Mouse (Mus musculus) common myeloid progenitor, adult 5-6 weeks (primary cell): ENCODE results near the gene Olfr457. TPM values are rescaled to one million over a fixed set of nuclear protein-coding genes. Genes with fewer than 3 reads are reported as not detected.
"Not testable (repeated sequence)": the region's sequence is repeated elsewhere in the genome, so short reads cannot be mapped to it uniquely, and the experiment has no call there.

Experiments
- ATAC-seq: replicated peaks from 2 replicates; pipeline ENCODE4 v1.8.0; 2016; ENCODE audit warnings: low read depth, mild to moderate bottlenecking, moderate TSS enrichment, inconsistent platforms; ENCODE audit not compliant: poor library complexity, severe bottlenecking
- total RNA-seq: library from RNA; stranded (forward); fragments of 200-1000, 187-1606 nt; gene quantifications from 2 replicates; pipeline ENCODE4 v1.2.3, GENCODE M21; 2017

Olfr457 gene
- total RNA-seq, result not detected in 2 replicates

DNA sequence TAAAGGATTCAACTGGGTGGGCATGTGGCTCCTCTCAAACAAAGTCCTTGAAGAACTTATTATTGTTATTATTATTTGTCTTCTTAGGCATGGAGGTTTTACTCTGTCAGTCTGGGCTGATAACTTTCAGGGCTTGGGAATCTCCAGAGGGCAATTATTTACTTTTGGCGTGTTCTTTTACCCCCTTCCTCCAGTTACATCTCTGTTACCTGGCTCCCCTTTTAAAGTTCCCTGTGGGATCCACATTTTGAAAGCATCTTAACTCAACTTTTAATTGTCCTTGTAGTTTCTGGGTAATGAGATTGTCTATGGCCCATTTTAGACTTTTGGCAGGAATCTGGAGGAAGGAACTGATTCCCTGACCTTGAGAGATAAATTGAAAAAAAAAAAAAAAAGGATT, at the start of gene Olfr457:
Olfr457 (minus strand) TSS at position 101 of the 400 bp plus-strand sequence.
- no peak for ATAC-seq

DNA sequence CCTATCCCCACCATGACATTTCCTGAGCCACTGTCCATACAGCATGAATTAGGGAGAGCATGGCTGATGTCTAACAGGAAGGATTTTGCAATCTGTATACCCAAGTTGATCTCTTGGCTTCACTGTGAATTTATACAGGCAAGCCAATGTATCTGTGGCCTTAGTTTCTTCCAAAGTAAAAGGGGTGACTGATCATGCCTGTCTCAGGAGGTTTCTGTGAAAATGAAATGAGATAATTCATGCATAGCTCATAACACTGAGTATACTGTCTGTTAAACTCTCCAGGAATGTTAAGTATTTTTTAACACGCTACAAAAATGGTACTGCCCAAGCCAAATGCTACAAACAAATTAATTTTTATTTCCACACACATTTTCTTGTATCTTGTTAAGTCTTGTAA, 37.3 kb upstream of the Olfr457 start:
- ATAC-seq, result no peak

DNA sequence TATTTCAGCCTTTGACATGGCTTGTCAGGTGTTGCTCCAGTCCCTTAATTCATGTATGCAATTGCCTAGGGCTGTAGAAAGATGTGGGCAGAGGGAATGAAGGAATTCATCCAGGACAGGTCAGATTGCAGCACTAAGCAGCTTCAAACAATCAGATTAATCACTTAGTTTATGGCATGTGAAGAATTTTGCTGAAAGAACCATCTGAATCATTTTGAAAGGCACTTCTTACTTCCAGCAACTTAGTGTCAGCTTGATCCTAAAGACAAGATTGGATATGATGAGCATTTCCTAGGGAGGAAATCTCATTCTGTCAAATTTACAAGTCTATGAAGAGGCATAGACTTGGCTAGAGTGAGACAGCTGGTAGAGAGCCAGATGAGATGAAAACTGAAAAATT, 33.2 kb upstream of the Olfr457 start:
- ATAC-seq, result no peak

DNA sequence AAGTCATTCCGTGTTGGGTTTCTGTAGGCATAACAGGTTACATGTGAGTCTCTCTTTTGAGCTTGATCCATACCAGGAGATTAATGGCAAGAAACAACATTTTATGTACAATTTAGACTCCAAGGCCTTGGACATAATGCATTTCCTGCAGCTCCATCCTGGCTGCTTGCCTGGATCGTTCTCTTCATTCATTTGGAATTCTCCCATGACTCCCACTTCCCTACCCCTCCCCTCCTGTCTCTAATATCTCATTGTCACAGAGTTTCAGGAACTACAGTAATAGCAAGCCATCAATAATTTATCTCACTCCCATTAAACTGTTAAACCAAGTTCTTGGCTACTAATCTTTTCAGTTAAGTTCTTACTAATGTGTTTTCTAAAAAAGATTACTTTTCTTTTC, 27.3 kb upstream of the Olfr457 start:
- ATAC-seq, result no peak

DNA sequence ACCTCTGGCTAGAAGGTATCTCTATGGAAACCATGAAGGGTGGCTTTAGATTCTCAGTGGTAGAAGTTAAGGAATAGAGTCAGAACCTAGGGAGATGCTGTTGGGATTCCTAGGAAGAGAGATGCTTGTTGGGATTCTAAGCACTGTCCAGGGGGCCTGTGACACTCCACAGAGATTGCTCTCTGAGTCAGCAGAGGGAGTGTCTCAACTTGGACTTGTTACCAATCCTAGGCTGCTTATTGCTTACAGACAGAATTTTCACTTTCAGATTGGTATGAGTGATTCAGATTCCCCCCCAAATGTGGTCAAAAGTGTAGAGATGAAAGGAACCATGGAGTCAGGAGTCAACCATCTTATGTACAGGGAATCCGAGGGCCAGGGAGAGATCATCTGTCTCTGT, 13.6 kb upstream of the Olfr457 start:
- ATAC-seq, result no peak

DNA sequence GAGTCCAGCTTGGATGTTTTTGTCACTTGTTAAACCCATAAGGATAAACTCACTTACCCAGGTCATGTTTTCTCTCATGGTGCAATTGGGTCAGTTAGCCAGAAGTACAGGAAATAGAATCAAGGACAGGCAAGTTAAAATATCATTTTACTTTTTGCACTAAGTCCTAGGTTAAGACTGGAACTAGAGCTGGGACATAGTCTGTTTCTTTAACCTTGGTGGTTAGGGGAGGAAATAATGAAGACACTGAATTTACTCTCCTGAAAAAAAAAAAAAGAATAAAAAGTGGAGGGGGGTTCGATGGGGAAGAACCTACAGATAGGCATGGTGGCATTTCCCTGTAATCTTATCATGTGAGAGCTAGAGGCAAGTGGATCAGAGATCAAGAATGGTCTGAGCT, 11.0 kb upstream of the Olfr457 start, which contains the start of gene Olfr456:
Olfr456 (minus strand) TSS at position 101 of the 400 bp plus-strand sequence.
- ATAC-seq, result no peak

DNA sequence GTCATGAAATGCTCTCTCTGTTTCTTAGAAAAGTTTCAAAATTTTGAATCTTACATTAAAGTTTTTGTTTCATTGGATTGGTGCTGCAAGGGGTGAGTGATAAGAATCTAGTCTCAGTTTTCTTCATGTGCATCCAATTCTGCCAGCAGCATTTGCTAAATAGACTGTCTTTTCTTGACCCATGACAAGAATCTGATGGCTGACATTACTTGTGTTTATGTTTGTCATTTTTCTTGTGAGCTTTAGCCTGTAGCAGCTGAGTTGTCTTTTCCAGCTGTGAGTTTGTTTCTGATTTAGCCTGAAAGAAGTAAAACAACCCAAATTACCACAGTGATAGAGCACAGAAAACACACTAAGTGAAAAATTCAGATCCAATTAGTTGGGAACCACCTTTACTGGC, 8.5 kb upstream of the Olfr457 start:
- no peak for ATAC-seq

DNA sequence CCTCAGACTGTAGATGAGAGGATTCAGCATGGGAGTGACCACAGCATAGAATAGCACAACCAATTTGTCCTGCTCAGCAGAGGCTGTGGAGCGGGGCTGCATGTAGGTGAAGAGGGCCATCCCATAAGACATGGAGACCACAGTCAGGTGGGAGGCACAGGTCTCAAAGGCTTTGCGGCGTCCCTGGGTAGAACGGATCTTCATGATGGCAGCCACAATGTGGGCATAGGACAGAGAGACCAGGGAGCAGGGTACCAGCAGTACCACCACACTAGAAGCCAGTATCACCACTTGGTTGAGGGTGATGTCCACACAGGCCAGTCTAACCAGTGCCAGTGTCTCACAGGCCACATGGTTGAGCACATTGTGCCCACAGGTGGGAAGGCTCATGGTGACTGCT, 4.8 kb downstream of the Olfr457 start:
- ATAC-seq, result not testable (repeated sequence)

DNA sequence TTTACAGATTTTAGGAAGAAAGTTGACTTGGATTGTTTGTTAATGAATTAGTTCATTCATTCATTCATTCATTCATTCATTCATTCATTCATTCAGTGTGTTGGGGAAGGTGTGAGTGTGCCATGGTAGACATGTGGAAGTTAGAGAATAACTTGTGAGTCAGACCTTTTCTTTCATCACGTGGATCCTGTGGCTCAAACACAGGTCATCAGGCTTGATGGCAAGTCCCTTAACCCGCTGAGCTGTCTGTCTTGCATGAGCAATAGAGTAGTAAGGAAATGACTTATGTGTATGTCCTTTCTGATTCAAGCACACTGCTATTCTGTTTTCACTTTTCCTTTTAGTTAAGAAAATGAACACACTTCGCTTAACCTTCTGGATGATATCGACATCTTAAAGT, 5.6 kb downstream of the Olfr457 start:
- no peak for ATAC-seq

DNA sequence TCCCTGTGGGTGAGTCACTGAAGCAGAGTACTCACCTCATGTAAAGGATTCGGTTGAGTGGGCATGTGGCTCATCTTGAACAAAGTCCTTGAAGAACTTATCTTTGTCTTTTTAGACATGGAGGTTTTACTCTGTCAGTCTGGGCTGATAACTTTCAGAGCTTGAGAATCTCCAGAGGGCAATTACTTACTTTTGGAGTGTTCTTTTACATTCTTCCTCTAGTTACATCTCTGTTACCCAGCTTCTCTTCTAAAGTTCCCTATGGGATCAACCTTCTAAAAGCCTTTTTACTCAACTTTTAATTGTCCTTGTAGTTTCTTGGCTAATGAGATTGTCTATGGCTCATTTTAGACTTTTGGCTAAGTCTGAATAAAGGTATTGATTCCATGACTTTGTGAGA, 11.0 kb downstream of the Olfr457 start, which contains the start of gene Olfr458:
Olfr458 (minus strand) TSS at position 101 of the 400 bp plus-strand sequence.
- no peak for ATAC-seq

DNA sequence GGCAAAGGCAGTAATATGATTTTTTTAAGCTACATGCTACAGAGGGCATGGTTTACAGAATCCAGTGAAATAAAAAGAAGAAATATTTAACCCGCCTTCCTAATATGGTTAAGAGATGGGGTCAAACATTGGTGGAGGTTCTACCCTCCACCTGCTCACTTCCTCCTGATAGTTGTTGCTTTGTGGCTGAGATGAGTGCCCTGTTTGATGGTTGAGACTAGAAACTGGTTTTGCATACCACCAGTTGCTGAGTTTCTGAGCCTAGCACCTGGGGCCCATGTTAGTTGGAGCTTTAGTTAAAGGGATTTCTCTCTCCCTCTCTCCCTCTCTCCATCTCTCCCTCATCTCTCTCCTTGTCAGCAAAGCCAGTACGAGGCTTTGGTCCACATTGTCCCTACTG, 28.8 kb downstream of the Olfr457 start:
- no peak for ATAC-seq

DNA sequence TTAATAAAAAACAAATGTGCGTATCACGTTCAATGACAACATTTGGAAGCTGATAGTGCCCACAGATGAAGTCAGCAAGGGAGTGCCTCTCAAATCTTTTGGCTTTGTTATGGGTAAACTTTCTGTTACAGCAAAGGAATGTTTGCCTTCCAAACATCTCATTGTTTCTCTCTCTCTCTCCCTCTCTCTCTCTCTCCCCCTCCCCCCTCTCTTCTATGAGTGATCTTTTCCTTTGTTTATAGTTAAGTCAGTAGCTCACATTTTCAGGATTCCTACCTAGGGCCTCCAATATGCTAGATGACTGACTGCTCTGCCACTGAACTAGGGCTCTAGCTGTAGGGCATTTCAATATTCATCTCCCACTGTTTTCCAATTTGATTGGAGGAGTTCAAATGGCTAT, 31.6 kb downstream of the Olfr457 start:
- no peak for ATAC-seq

DNA sequence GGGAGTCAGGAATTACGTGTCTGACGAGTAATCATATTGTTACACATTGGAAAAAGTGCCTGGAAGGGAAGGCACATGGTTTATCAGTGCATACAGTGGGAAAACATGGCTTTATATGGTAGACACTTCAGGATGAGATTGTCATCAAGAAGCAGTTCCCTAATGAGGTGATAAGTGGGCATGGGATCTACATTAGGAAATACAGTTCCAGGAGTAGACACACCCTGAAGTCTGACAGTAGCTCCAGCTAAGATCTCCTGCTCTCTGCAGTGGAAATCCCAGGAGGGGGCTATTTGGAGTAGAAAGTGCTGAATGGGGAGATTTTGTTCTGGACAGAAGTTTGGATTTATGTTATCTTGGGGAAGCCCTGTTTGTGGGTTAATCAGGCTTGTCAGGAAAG, 34.7 kb downstream of the Olfr457 start:
- no peak for ATAC-seq

DNA sequence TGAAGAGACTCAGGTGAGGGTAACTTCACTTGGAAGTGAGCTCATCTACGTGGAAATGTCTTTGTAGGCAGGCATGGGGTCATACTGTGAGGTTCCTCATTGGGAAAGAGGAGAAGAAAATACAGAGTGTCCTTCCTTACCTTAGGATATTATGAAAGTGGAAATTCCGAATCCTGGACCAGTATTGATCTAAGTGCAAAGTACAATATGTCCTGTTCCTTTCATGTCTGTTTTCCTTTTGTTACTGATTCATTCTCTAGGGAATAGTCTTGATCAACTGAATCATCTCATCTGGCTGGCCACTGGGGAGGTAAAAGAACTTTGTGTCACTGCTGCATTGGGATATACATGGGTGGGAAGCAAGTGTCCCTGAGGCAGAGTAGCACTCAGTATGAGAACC, 40.6 kb downstream of the Olfr457 start:
- no peak for ATAC-seq

DNA sequence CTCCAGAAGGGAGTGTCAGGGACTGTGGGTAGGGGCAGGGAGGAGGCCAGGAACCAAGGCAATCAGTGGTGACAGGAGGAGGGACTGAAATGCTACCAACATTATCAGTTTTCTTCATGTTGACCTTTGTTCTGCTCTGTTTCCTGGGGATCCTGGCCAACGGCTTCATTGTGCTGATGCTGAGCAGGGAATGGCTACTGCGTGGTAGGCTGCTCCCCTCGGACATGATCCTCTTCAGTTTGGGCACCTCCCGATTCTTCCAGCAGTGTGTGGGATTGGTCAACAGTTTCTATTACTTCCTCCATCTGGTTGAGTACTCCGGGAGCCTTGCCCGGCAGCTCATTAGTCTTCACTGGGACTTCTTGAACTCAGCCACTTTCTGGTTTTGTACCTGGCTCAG, 41.7 kb downstream of the Olfr457 start, which contains the start of gene Tas2r126:
Tas2r126 (plus strand) TSS at position 90 of the 400 bp plus-strand sequence.
- 0 out of 2 replicates have a peak, but pooled peaks have one; percentile 11 for ATAC-seq

DNA sequence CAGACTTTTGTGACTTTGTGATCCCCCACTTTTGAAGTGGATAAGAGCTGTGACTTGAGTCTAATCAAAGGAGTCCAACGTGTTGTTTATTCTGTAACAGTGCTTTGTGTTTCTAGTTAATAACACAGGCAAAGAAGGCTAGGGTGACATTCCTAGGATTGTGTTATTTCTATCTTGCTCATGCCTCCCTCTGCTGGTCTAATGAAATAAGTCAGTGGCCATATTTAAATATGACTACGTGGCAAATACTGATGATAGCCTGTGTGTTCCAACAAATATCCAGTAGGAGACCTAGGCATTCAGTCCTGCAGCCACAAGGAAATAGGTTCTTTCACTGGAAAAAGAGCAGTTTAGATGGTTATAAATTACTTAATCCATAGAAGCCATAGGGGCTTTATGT, 42.6 kb downstream of the Olfr457 start:
- peak; percentile 81 for ATAC-seq

DNA sequence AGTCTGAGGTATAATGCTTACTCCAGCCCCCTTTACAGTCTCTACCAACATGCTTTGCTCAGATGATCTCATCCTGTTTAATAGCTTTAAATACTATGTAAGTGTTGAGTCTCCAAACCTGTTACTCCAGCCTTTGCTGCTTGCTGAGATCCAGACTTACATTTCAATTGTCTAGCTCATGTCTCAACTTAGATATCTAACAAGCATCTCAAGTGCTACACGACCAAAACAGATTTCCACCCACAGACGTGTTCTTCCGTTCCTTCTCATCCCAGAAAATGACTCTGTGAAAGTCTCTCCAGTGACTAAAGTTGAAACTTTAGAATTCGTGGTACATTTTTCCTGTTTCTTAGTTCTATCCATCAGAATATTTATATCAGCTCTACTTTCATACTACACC, 49.8 kb downstream of the Olfr457 start:
- ATAC-seq, result no peak

DNA sequence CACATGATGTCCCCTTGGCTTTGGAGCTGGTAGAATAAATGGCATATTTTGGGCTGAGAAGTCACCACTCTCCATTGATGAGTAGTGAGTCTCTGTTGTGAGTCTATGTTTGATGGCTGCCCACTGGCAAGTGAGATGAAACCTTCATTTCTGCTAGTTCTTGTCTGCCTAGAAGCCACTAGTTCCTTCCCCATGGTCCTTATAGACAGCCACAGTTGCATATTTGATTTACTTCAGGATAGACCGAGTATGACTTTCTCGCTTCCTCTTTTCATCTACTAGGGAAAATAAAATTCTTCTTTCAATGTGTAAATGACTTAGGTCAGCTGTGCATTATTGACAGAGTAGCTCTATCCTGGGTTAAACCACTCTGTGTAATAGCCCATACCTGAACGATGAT, 51.7 kb downstream of the Olfr457 start:
- ATAC-seq, result peak; percentile 62

DNA sequence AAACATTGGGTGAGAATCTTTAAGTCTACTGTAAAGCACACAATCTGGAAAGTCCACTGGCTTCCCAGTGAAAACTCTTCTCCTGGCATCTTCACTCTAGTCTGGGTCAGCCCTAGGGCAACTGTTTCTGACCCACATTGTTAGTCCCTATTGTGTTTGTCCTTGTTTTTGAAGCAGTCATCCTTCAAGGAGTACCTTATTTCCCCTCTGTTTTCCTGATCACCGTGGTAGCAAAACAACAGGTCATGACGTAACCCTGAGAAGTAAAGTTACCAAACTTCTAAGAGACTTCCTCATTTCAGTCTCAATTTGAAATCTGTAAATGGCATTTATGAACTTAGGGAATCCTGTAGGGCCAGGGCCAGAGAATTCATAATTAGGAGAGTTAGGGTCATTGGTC, 54.7 kb downstream of the Olfr457 start:
- peak; percentile 91 for ATAC-seq

DNA sequence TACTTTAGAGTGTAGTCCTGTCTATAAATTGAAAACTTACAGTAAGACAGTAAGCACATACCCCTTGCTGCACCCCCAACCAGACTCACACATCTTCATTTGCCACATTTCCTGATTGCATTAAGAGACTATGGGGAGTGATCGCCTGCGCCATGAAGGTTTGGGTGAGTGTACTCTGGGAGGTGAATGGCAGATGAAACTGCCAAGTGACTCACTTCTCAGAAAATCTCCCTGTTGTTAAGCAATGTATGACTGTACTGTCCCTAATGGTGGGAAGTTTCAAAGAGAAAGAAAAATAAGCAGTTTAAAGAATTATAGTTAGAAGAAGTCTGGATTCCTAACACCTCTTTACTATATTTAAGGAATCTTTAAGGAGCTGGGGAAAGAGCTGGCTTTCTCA, 56.7 kb downstream of the Olfr457 start:
- peak; percentile 13; the same call in 1 of the 2 replicates for ATAC-seq
